In the genomic region with DNA sequence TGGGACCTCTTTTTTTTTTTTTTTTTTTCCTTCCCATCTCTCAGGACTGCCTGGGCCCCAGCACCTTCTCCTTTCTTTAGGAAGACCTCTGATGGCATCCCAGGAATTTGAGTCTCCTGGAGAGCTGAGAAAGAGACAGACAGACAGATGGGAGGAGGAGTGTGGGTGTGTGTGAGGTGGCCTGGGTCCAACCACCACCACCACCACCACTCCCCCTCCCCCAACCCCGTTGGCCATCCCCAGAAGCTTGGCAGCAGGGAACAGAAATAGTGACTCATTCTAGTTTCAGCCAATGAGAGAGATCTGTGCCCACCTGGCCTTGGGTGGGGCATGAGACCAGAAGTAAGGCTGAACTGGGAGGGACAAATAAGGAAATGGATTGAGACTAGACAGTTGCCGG, we compare ENCODE assay signal across 21 mouse cellular contexts. TPM values are rescaled to one million over a fixed set of nuclear protein-coding genes. Genes with fewer than 3 reads are reported as not detected.
DNase-seq lines count a peak whose midpoint lies in the region; ATAC-seq and TF ChIP-seq lines count a peak whose summit lies in the region.
"Had no signal": no experiment of that assay in that cellular context is flagged by ENCODE, and none has a peak within 500 bp of the region (broad histone marks: within the 10 kb centered on the region; RNA-seq: fewer than 3 reads in every experiment).

No protein-coding gene starts in this region.

- TF ChIP-seq POLR2A in small intestine, adult 2 months (IDR thresholded peaks at IDR 0.05; ENCODE audit: low read depth, low read length) = no peak

- 0 out of 2 replicates have a peak overlapping the region, but pooled peaks have one; percentile 2 for H3K27ac ChIP-seq in heart, embryonic 13.5 days (replicated peaks)
- 0 out of 2 replicates have a peak overlapping the region, but pooled peaks have one; percentile 22 for H3K27ac ChIP-seq in lung, embryonic 14.5 days (ENCODE audit: low read depth)
- 0 out of 2 replicates have a peak overlapping the region, but pooled peaks have one; percentile 23 for H3K27ac ChIP-seq in small intestine, adult 2 months (ENCODE audit: insufficient read depth, low read depth, low read length)
- H3K27ac ChIP-seq: left cerebral cortex, adult 2 months; limb, embryonic 15.5 days; macrophage; midbrain, embryonic 13.5 days had no signal

- H3K9me3 ChIP-seq in heart, embryonic 13.5 days = no peaks in the 10 kb centered on the region
- H3K9me3 ChIP-seq in lung, embryonic 14.5 days (ENCODE audit: low read depth, low read length) = no peaks in the 10 kb centered on the region
- H3K9me3 ChIP-seq: heart, embryonic 12.5 days; limb, embryonic 15.5 days; midbrain, embryonic 13.5 days had no signal

- no peak for ATAC-seq in heart, embryonic 13.5 days (ENCODE audit: extremely low read depth, insufficient number of reproducible peaks, low FRiP score, low TSS enrichment)
- no peak for ATAC-seq in lung, embryonic 14.5 days (ENCODE audit: insufficient read depth)
- ATAC-seq: liver, postnatal 0 days; midbrain, embryonic 13.5 days had no signal

- TF ChIP-seq CTCF in lung, embryonic 14.5 days (IDR thresholded peaks at IDR 0.05; ENCODE audit: low read depth) = no peak
- TF ChIP-seq CTCF in small intestine, adult 2 months (IDR thresholded peaks at IDR 0.05; ENCODE audit: extremely low read depth, insufficient read length, insufficient replicate concordance, low read depth, low read length) = no peak

- no peak overlapping the region for H3K4me3 ChIP-seq in heart, embryonic 13.5 days
- no peak overlapping the region for H3K4me3 ChIP-seq in lung, embryonic 14.5 days (ENCODE audit: low read depth, low read length)
- no peak overlapping the region for H3K4me3 ChIP-seq in small intestine, adult 2 months (ENCODE audit: low read depth, low read length)
- H3K4me3 ChIP-seq: heart, embryonic 12.5 days; left cerebral cortex, adult 2 months; limb, embryonic 15.5 days; midbrain, embryonic 13.5 days had no signal

- 22% methylated on average over 2 of the region's 2 CpGs for WGBS in heart, embryonic 13.5 days
- 23% methylated on average over 2 of the region's 2 CpGs for WGBS in lung, embryonic 14.5 days
- 18% methylated on average over 2 of the region's 2 CpGs for WGBS in small intestine, adult 2 months

- H3K36me3 ChIP-seq in heart, embryonic 13.5 days = no peaks in the 10 kb centered on the region
- no peaks in the 10 kb centered on the region for H3K36me3 ChIP-seq in lung, embryonic 14.5 days (ENCODE audit: insufficient read depth)
- H3K36me3 ChIP-seq in small intestine, adult 2 months (ENCODE audit: control insufficient read depth, insufficient read depth, low read length) = no peaks in the 10 kb centered on the region
- H3K36me3 ChIP-seq: heart, embryonic 12.5 days; limb, embryonic 15.5 days; midbrain, embryonic 13.5 days had no signal

- peaks cover 53% of the 10 kb centered on the region for H3K27me3 ChIP-seq in heart, embryonic 13.5 days (replicated peaks)
- H3K27me3 ChIP-seq in lung, embryonic 14.5 days (ENCODE audit: insufficient read depth, low read length) = peaks cover 15% of the 10 kb centered on the region
- H3K27me3 ChIP-seq in small intestine, adult 2 months (ENCODE audit: control insufficient read depth, insufficient read depth, low read length) = no peaks in the 10 kb centered on the region

- no peak for DNase-seq in heart, postnatal 36 days
- no peak for DNase-seq in lung, embryonic 14.5 days
- no peak for DNase-seq in lung, postnatal 14 days
- peak; percentile 50 for DNase-seq in MN1 (ENCODE audit: low spot score)
- DNase-seq in neural tube, embryonic 10.5 days (ENCODE audit: extremely low spot score, low spot score) = no peak
- no peak for DNase-seq in adrenal gland, postnatal 36 days
- DNase-seq: cerebellum, adult 11 months; cerebellum, postnatal 36 days; gastrocnemius, postnatal 25 days; liver, postnatal 0 days; right cerebral cortex, postnatal 25 days; thymus, adult 2 months had no signal

- 0 out of 2 replicates have a peak overlapping the region, but pooled peaks have one; percentile 13 for H3K9ac ChIP-seq in heart, embryonic 13.5 days
- H3K9ac ChIP-seq in lung, embryonic 14.5 days = no peak overlapping the region
- H3K9ac ChIP-seq: heart, embryonic 12.5 days; limb, embryonic 15.5 days; liver, postnatal 0 days; midbrain, embryonic 13.5 days had no signal

- intact Hi-C loops in heart, postnatal 36 days (cut with DNase I) = no loop called here

- H3K4me1 ChIP-seq in heart, embryonic 13.5 days = peaks cover 53% of the 10 kb centered on the region
- peaks cover 14% of the 10 kb centered on the region; the same call in 1 of the 2 replicates for H3K4me1 ChIP-seq in lung, embryonic 14.5 days (ENCODE audit: insufficient read depth)
- H3K4me1 ChIP-seq in small intestine, adult 2 months (ENCODE audit: control insufficient read depth, insufficient read depth, insufficient read length, low read length) = peaks cover 33% of the 10 kb centered on the region

- H3K4me2 ChIP-seq in heart, embryonic 13.5 days = no peak overlapping the region
- no peak overlapping the region for H3K4me2 ChIP-seq in lung, embryonic 14.5 days
- H3K4me2 ChIP-seq: heart, embryonic 12.5 days; limb, embryonic 15.5 days; midbrain, embryonic 13.5 days had no signal

RNA-seq across cellular contexts. Expression of a gene that starts 3.8 kb away (rescaled TPM):
- 5.1 and 5.3 TPM in 2 replicates for polyA plus RNA-seq in heart, embryonic 13.5 days (2015; fragmentation: Nextera tagmentation; extraction: Ambion mirVana)
- total RNA-seq in heart, postnatal 36 days (2021) = 10 to 100 TPM; 15.4 to 19.0 TPM
- polyA plus RNA-seq in lung, embryonic 14.5 days (2014; fragmentation: Nextera tagmentation; extraction: Ambion mirVana) = 7.8 and 8.5 TPM in 2 replicates
- polyA plus RNA-seq in small intestine, adult 2 months (2012; rRNA removed) = 15.8 and 28.3 TPM in 2 replicates
- total RNA-seq in adrenal gland, postnatal 36 days (2021) = 1 to 10 TPM; 5.9 to 9.8 TPM
- total RNA-seq: hematopoietic stem cell, adult 5-6 weeks had no signal
- polyA plus RNA-seq: macrophage had no signal

RNA-seq across cellular contexts. Expression of a gene that starts 33.3 kb away (rescaled TPM):
- 13.7 and 15.8 TPM in 2 replicates for polyA plus RNA-seq in heart, embryonic 13.5 days (2015; fragmentation: Nextera tagmentation; extraction: Ambion mirVana)
- total RNA-seq in heart, postnatal 36 days (2021) = 10 to 100 TPM; 11.2 to 11.8 TPM
- 28.7 and 34.3 TPM in 2 replicates for polyA plus RNA-seq in lung, embryonic 14.5 days (2014; fragmentation: Nextera tagmentation; extraction: Ambion mirVana)
- 4.7 and 7.9 TPM in 2 replicates for polyA plus RNA-seq in small intestine, adult 2 months (2012; rRNA removed)
- 10 to 100 TPM; 12.3 to 16.7 TPM for total RNA-seq in adrenal gland, postnatal 36 days (2021)

RNA-seq across cellular contexts. Expression of a gene that starts 35.8 kb away (rescaled TPM):
- polyA plus RNA-seq in heart, embryonic 13.5 days (2015; fragmentation: Nextera tagmentation; extraction: Ambion mirVana) = 34.2 and 36.1 TPM in 2 replicates
- total RNA-seq in heart, postnatal 36 days (2021) = 10 to 100 TPM; 37.6 to 47.6 TPM
- 93.2 and 101 TPM in 2 replicates for polyA plus RNA-seq in lung, embryonic 14.5 days (2014; fragmentation: Nextera tagmentation; extraction: Ambion mirVana)
- 18.9 and 26.0 TPM in 2 replicates for polyA plus RNA-seq in small intestine, adult 2 months (2012; rRNA removed)
- 10 to 100 TPM; 36.8 to 52.6 TPM for total RNA-seq in adrenal gland, postnatal 36 days (2021)
- total RNA-seq: hematopoietic stem cell, adult 5-6 weeks had no signal
- polyA plus RNA-seq: macrophage had no signal

RNA-seq across cellular contexts. Expression of a gene that starts 48.7 kb away (rescaled TPM):
- polyA plus RNA-seq in heart, embryonic 13.5 days (2015; fragmentation: Nextera tagmentation; extraction: Ambion mirVana) = 0.82 TPM in 1 of 2 replicates, not detected in the other
- under 1 TPM in 1 of 2 experiments, not detected in 1; 0.56 TPM for total RNA-seq in heart, postnatal 36 days (2021)
- 0.34 TPM in 1 of 2 replicates, not detected in the other for polyA plus RNA-seq in lung, embryonic 14.5 days (2014; fragmentation: Nextera tagmentation; extraction: Ambion mirVana)
- 637 and 2,134 TPM in 2 replicates for polyA plus RNA-seq in small intestine, adult 2 months (2012; rRNA removed)
- total RNA-seq in adrenal gland, postnatal 36 days (2021) = under 1 TPM; 0.53 to 0.56 TPM
- total RNA-seq: gastrocnemius, postnatal 25 days; hematopoietic stem cell, adult 5-6 weeks; left cerebral cortex, adult 2 months had no signal
- polyA plus RNA-seq: embryonic facial prominence, embryonic 11.5 days; macrophage; midbrain, embryonic 13.5 days had no signal
